Mouse (Mus musculus): ENCODE data around the gene Gm7714.
"Not testable (repeated sequence)": the region's sequence is repeated elsewhere in the genome, so short reads cannot be mapped to it uniquely, and the experiment has no call there.

Gene Gm7714

GRCm38 (mm10) chr5:88268619-88269018 is at the start of gene Gm7714:
TSS of gene Gm7714 (plus strand) at chr5:88268919.
- DNase-seq (ENCODE audit: low spot score in 2 of 2), result no peak

- DNase-seq (ENCODE audit: low spot score in 2 of 2), result no peak
Observed at GRCm38 (mm10) chr5:88256475-88256874, 12.2 kb upstream of the Gm7714 start.

- not testable (repeated sequence) for DNase-seq (ENCODE audit: low spot score in 2 of 2)
Observed at GRCm38 (mm10) chr5:88311307-88311706, 42.6 kb downstream of the Gm7714 start.

- no peak for DNase-seq (ENCODE audit: low spot score in 2 of 2)
Observed at GRCm38 (mm10) chr5:88317012-88317411, 48.3 kb downstream of the Gm7714 start, which contains the start of gene Prol1. TSS of gene Prol1 (plus strand) at chr5:88317312.
